Comparison of ENCODE assay signal across 14 mouse cellular contexts in the genomic region with DNA sequence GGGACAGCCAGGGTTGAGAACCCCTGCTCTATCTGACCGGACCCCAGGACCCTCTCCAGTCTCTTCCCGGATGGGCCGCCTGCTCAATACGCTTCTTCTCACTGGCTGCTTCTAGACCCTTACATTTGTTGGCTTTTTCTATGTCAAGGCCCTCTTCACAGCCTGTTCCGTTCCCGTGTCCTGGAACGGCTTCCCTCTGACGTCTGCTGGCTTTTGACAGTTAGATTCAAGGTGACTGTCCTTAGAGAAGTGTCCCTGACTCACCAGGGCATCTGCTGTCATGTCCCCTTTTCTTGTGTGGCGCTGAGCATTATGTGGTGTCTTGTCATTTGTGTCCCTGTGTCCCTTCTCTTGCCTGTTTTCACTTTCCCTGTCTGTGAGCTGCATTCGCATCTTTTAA.
"Had no signal": no experiment of that assay in that cellular context is flagged by ENCODE, and none has a peak within 500 bp of the region (broad histone marks: within the 10 kb centered on the region; RNA-seq: fewer than 3 reads in every experiment).

No protein-coding gene starts in this region.

- DNase-seq: kidney, adult 8-10 months; kidney, postnatal 10 days; kidney, postnatal 36 days; left cerebral cortex, postnatal 4 days; liver; liver, embryonic 13.5 days; lung, adult 2 months; lung, postnatal 14 days; lung, postnatal 4 days; retina, postnatal 1 day; right cerebral cortex, postnatal 25 days; thymus, adult 18-20 months; thymus, postnatal 14 days; thymus, postnatal 4 days had no signal
